Mouse (Mus musculus) heart, embryonic 12.5 days (tissue): ENCODE measurements at regions not wholly inside any gene's neighbourhood (a gene's known extent, or its start where the extent isn't known, plus 50 kb on each side); places are given as distances from the start of the nearest gene placed in this dataset.

Source experiments
- ATAC-seq: fragments of 200-750 bp; cut with Nextera tagmentation; 2 replicates; pipeline ENCODE4 v1.8.0; 2017; ENCODE audit warnings: moderate TSS enrichment, moderate library complexity; ENCODE audit not compliant: insufficient number of reproducible peaks, low FRiP score
- H3K27ac ChIP-seq: fragments of 300-500 bp; sonication (generic); 2 replicates; pipeline ENCODE4 v1.5.1; 2016; ENCODE audit warnings: mild to moderate bottlenecking, moderate library complexity; ENCODE audit not compliant: poor library complexity, severe bottlenecking
- H3K27me3 ChIP-seq: fragments of 300-500 bp; sonication (generic); replicated peaks from 2 replicates; pipeline ENCODE4 v1.6.1; 2016; ENCODE audit warnings: mild to moderate bottlenecking, moderate library complexity
- H3K36me3 ChIP-seq: fragments of 300-500 bp; sonication (generic); 2 replicates; pipeline ENCODE4 v1.6.1; 2016; ENCODE audit warnings: mild to moderate bottlenecking, moderate library complexity
- H3K4me1 ChIP-seq: fragments of 300-500 bp; sonication (generic); replicated peaks from 2 replicates; pipeline ENCODE4 v1.6.1; 2016; ENCODE audit warnings: mild to moderate bottlenecking
- H3K4me2 ChIP-seq: fragments of 300-500 bp; sonication (generic); 2 replicates; pipeline ENCODE4 v1.6.1; 2016; ENCODE audit warnings: mild to moderate bottlenecking, moderate library complexity
- H3K4me3 ChIP-seq: fragments of 300-500 bp; sonication (generic); 2 replicates; pipeline ENCODE4 v1.5.1; 2016; ENCODE audit warnings: mild to moderate bottlenecking
- H3K9ac ChIP-seq: fragments of 300-500 bp; sonication (generic); 2 replicates; pipeline ENCODE4 v1.6.1; 2016; ENCODE audit warnings: mild to moderate bottlenecking, moderate library complexity
- H3K9me3 ChIP-seq: fragments of 300-500 bp; sonication (generic); replicated peaks from 2 replicates; pipeline ENCODE4 v1.6.1; 2016; ENCODE audit warnings: mild to moderate bottlenecking, moderate library complexity
- WGBS: fragments of 180-500 bp; shearing (Covaris S2); methylation state at CpG from one replicate; pipeline ENCODE4 v1.1.7; 2016; 5-methylcytosine and 5-hydroxymethylcytosine counted together

GRCm38 (mm10) chr10:45806984-45807827 lies 229.6 kb downstream of the Hace1 start:
- H3K27ac ChIP-seq: no peak overlapping the region
- H3K36me3 ChIP-seq: no peaks in the 10 kb centered on the region
- H3K27me3 ChIP-seq: no peaks in the 10 kb centered on the region
- no peaks in the 10 kb centered on the region for H3K9me3 ChIP-seq
- WGBS: 60% methylated on average over 18 of the region's 18 CpGs
- no peak overlapping the region for H3K4me3 ChIP-seq
- ATAC-seq: no peak
- no peaks in the 10 kb centered on the region for H3K4me1 ChIP-seq
- H3K9ac ChIP-seq: no peak overlapping the region
- H3K4me2 ChIP-seq: no peak overlapping the region

- WGBS: 43% methylated on average over 6 of the region's 6 CpGs
Observed at GRCm38 (mm10) chr10:45811882-45812281, 234.3 kb downstream of the Hace1 start.

GRCm38 (mm10) chr10:45813804-45814203 lies 236.2 kb downstream of the Hace1 start:
- H3K4me1 ChIP-seq: no peaks in the 10 kb centered on the region
- no peaks in the 10 kb centered on the region for H3K9me3 ChIP-seq
- WGBS: 84% methylated on average over 2 of the region's 2 CpGs
- H3K27me3 ChIP-seq: no peaks in the 10 kb centered on the region
- H3K27ac ChIP-seq: no peak overlapping the region
- ATAC-seq: no peak
- H3K36me3 ChIP-seq: no peaks in the 10 kb centered on the region
- no peak overlapping the region for H3K4me2 ChIP-seq
- no peak overlapping the region for H3K4me3 ChIP-seq
- H3K9ac ChIP-seq: no peak overlapping the region

More at GRCm38 (mm10) chr10:45811882-45812281, 234.3 kb downstream of the Hace1 start:
- ATAC-seq: no peak
- H3K9me3 ChIP-seq: no peaks in the 10 kb centered on the region
- H3K4me3 ChIP-seq: no peak overlapping the region
- no peak overlapping the region for H3K9ac ChIP-seq
- no peaks in the 10 kb centered on the region for H3K4me1 ChIP-seq
- H3K27ac ChIP-seq: no peak overlapping the region
- no peaks in the 10 kb centered on the region for H3K27me3 ChIP-seq
- no peak overlapping the region for H3K4me2 ChIP-seq
- H3K36me3 ChIP-seq: no peaks in the 10 kb centered on the region

GRCm38 (mm10) chr10:45816679-45817078 lies 239.1 kb downstream of the Hace1 start:
- no peak overlapping the region for H3K4me2 ChIP-seq
- no peaks in the 10 kb centered on the region for H3K9me3 ChIP-seq
- ATAC-seq: no peak
- H3K4me1 ChIP-seq: no peaks in the 10 kb centered on the region
- H3K9ac ChIP-seq: no peak overlapping the region
- H3K27me3 ChIP-seq: no peaks in the 10 kb centered on the region
- no peaks in the 10 kb centered on the region for H3K36me3 ChIP-seq
- no peak overlapping the region for H3K4me3 ChIP-seq
- no peak overlapping the region for H3K27ac ChIP-seq
- WGBS: 74% methylated on average over 4 of the region's 4 CpGs

GRCm38 (mm10) chr10:45820986-45821655 lies 243.5 kb downstream of the Hace1 start:
- 42% methylated on average over 8 of the region's 8 CpGs for WGBS
- Histone ChIP-seq H3K27me3 (no peaks in the 10 kb centered on the region), H3K4me1 (no peaks in the 10 kb centered on the region), H3K9me3 (no peaks in the 10 kb centered on the region), H3K9ac (no peak overlapping the region), H3K4me2 (no peak overlapping the region), H3K4me3 (no peak overlapping the region), H3K36me3 (no peaks in the 10 kb centered on the region), H3K27ac (no peak overlapping the region)
- no peak for ATAC-seq

- WGBS: 78% methylated on average over 1 of the region's 1 CpGs
- no peaks in the 10 kb centered on the region for H3K4me1 ChIP-seq
- H3K9me3 ChIP-seq: no peaks in the 10 kb centered on the region
- no peak overlapping the region for H3K9ac ChIP-seq
- H3K27me3 ChIP-seq: no peaks in the 10 kb centered on the region
- no peak overlapping the region for H3K4me2 ChIP-seq
- no peak for ATAC-seq
- H3K27ac ChIP-seq: no peak overlapping the region
- no peak overlapping the region for H3K4me3 ChIP-seq
- no peaks in the 10 kb centered on the region for H3K36me3 ChIP-seq
Observed at GRCm38 (mm10) chr10:45822251-45822650, 244.6 kb downstream of the Hace1 start.

GRCm38 (mm10) chr10:45823612-45824011 lies 246.0 kb downstream of the Hace1 start:
- Histone ChIP-seq H3K4me1 (no peaks in the 10 kb centered on the region), H3K4me2 (no peak overlapping the region), H3K36me3 (no peaks in the 10 kb centered on the region), H3K4me3 (no peak overlapping the region), H3K27me3 (no peaks in the 10 kb centered on the region), H3K9me3 (no peaks in the 10 kb centered on the region), H3K9ac (no peak overlapping the region), H3K27ac (no peak overlapping the region)
- ATAC-seq: no peak
- WGBS: 77% methylated on average over 2 of the region's 2 CpGs

GRCm38 (mm10) chr10:45848654-45849053 lies 271.0 kb downstream of the Hace1 start:
- ATAC-seq: no peak
- no peak overlapping the region for H3K4me3 ChIP-seq
- no peaks in the 10 kb centered on the region for H3K4me1 ChIP-seq
- H3K4me2 ChIP-seq: no peak overlapping the region
- H3K27ac ChIP-seq: no peak overlapping the region
- no peaks in the 10 kb centered on the region for H3K36me3 ChIP-seq
- no peaks in the 10 kb centered on the region for H3K27me3 ChIP-seq
- 74% methylated on average over 2 of the region's 2 CpGs for WGBS
- H3K9ac ChIP-seq: no peak overlapping the region
- no peaks in the 10 kb centered on the region for H3K9me3 ChIP-seq

- Histone ChIP-seq H3K9me3 (no peaks in the 10 kb centered on the region), H3K27ac (no peak overlapping the region), H3K4me1 (no peaks in the 10 kb centered on the region), H3K4me3 (no peak overlapping the region), H3K9ac (no peak overlapping the region), H3K4me2 (no peak overlapping the region), H3K27me3 (no peaks in the 10 kb centered on the region), H3K36me3 (no peaks in the 10 kb centered on the region)
- 80% methylated on average over 1 of the region's 1 CpGs for WGBS
- no peak for ATAC-seq
Observed at GRCm38 (mm10) chr10:45849841-45850240, 272.2 kb downstream of the Hace1 start.

GRCm38 (mm10) chr10:45850625-45851024 lies 273.0 kb downstream of the Hace1 start:
- Histone ChIP-seq H3K4me3 (no peak overlapping the region), H3K27me3 (no peaks in the 10 kb centered on the region), H3K4me2 (no peak overlapping the region), H3K9ac (no peak overlapping the region), H3K27ac (no peak overlapping the region), H3K9me3 (no peaks in the 10 kb centered on the region), H3K36me3 (no peaks in the 10 kb centered on the region), H3K4me1 (no peaks in the 10 kb centered on the region)
- WGBS: 66% methylated on average over 6 of the region's 6 CpGs
- ATAC-seq: no peak

GRCm38 (mm10) chr10:45852688-45853087 lies 275.1 kb downstream of the Hace1 start:
- Histone ChIP-seq H3K36me3 (no peaks in the 10 kb centered on the region), H3K27ac (no peak overlapping the region), H3K4me3 (no peak overlapping the region), H3K4me1 (no peaks in the 10 kb centered on the region), H3K4me2 (no peak overlapping the region), H3K9me3 (no peaks in the 10 kb centered on the region), H3K27me3 (no peaks in the 10 kb centered on the region), H3K9ac (no peak overlapping the region)
- 64% methylated on average over 5 of the region's 5 CpGs for WGBS
- ATAC-seq: no peak
